Mouse (Mus musculus) MEL (cell line): ENCODE measurements around the gene Cyyr1. TPM values are rescaled to one million over a fixed set of nuclear protein-coding genes. Genes with fewer than 3 reads are reported as not detected.

Source experiments
- DNase-seq: peaks from one replicate; pipeline ENCODE4 v3.0.0; 2011; ENCODE audit warnings: low read depth, low spot score
- H3K27ac ChIP-seq: 2 replicates; pipeline ENCODE4 v1.5.1; 2012; ENCODE audit warnings: low read depth, mild to moderate bottlenecking, control low read depth, low read length, moderate library complexity; ENCODE audit not compliant: control insufficient read depth
- H3K27me3 ChIP-seq, 2 experiments: fragments of 150-350 bp in 1 of 2; sonication (generic) in 1 of 2; 2 replicates each; pipeline ENCODE4 v1.6.1; 2012; ENCODE audit warnings: low read length in 2 of 2, mild to moderate bottlenecking in 2 of 2, improper control_type of control experiment in 1 of 2, moderate library complexity in 1 of 2; ENCODE audit not compliant: insufficient read depth in 2 of 2, control insufficient read depth in 1 of 2
- H3K36me3 ChIP-seq, 2 experiments: 2 replicates each; pipeline ENCODE4 v1.6.1; 2012 to 2014; ENCODE audit warnings: low read length in 2 of 2, improper control_type of control experiment in 1 of 2, inconsistent platforms in 1 of 2, mild to moderate bottlenecking in 1 of 2; ENCODE audit not compliant: insufficient read depth in 2 of 2, control insufficient read depth in 1 of 2
- H3K4me1 ChIP-seq, 2 experiments: fragments of 150-350 bp in 1 of 2; sonication (generic) in 1 of 2; 2 replicates each; pipeline ENCODE4 v1.6.1; 2012; ENCODE audit warnings: low read length in 2 of 2, improper control_type of control experiment in 1 of 2, mild to moderate bottlenecking in 1 of 2; ENCODE audit not compliant: insufficient read depth in 2 of 2, control insufficient read depth in 1 of 2
- H3K4me3 ChIP-seq, 2 experiments: fragments of 150-350 bp in 1 of 2; sonication (generic) in 1 of 2; 2 replicates each; pipeline ENCODE4 v1.5.1; 2012; ENCODE audit warnings: low read depth in 2 of 2, low read length in 2 of 2, mild to moderate bottlenecking in 2 of 2, moderate library complexity in 2 of 2, control low read depth in 1 of 2, improper control_type of control experiment in 1 of 2; ENCODE audit not compliant: control insufficient read depth in 1 of 2, insufficient read depth in 1 of 2
- H3K79me2 ChIP-seq: 2 replicates; pipeline ENCODE4 v1.6.1; 2012; ENCODE audit warnings: mild to moderate bottlenecking, low read length, moderate library complexity; ENCODE audit not compliant: control insufficient read depth, poor library complexity, insufficient read depth
- H3K9ac ChIP-seq: 2 replicates; pipeline ENCODE4 v1.6.1; 2012; ENCODE audit warnings: low read depth, mild to moderate bottlenecking, control low read depth, low read length, moderate library complexity; ENCODE audit not compliant: control insufficient read depth, poor library complexity, severe bottlenecking
- H3K9me3 ChIP-seq: fragments of 150-350 bp; sonication (generic); replicated peaks from 2 replicates; pipeline ENCODE4 v1.6.1; 2012; ENCODE audit warnings: mild to moderate bottlenecking, low read length, improper control_type of control experiment, moderate library complexity; ENCODE audit not compliant: insufficient read depth
- CHD1 ChIP-seq: IDR thresholded peaks from 2 replicates; pipeline ENCODE4 v1.6.1; 2012; ENCODE audit warnings: low read depth, mild to moderate bottlenecking, inconsistent platforms, low read length, improper control_type of control experiment
- CHD2 ChIP-seq: IDR thresholded peaks from 2 replicates; pipeline ENCODE4 v1.6.1; 2011; ENCODE audit warnings: low read length, improper control_type of control experiment
- E2F4 ChIP-seq: IDR thresholded peaks from 2 replicates; pipeline ENCODE4 v1.6.1; 2011; ENCODE audit warnings: low read depth, low read length, improper control_type of control experiment, borderline replicate concordance
- ELF1 ChIP-seq: IDR thresholded peaks from 2 replicates; pipeline ENCODE4 v1.6.1; 2014; ENCODE audit warnings: low read depth, mild to moderate bottlenecking, inconsistent platforms, low read length, improper control_type of control experiment, moderate library complexity
- ETS1 ChIP-seq: IDR thresholded peaks from 2 replicates; pipeline ENCODE4 v1.6.1; 2012; ENCODE audit warnings: low read depth, mild to moderate bottlenecking, inconsistent platforms, low read length, improper control_type of control experiment, moderate library complexity
- GABPA ChIP-seq: IDR thresholded peaks from 2 replicates; pipeline ENCODE4 v1.6.1; 2012; ENCODE audit warnings: low read depth, mild to moderate bottlenecking, inconsistent platforms, low read length, improper control_type of control experiment, moderate library complexity
- HCFC1 ChIP-seq: IDR thresholded peaks from 2 replicates; pipeline ENCODE4 v1.6.1; 2012; ENCODE audit warnings: low read depth, mild to moderate bottlenecking, inconsistent platforms, low read length, improper control_type of control experiment, moderate library complexity
- MAFK ChIP-seq: IDR thresholded peaks from 2 replicates; pipeline ENCODE4 v1.6.1; 2011; ENCODE audit warnings: low read depth, mild to moderate bottlenecking, low read length, improper control_type of control experiment, borderline replicate concordance
- MAZ ChIP-seq: IDR thresholded peaks from 2 replicates; pipeline ENCODE4 v1.6.1; 2012; ENCODE audit warnings: low read depth, mild to moderate bottlenecking, inconsistent platforms, low read length, improper control_type of control experiment
- MEF2A ChIP-seq: IDR thresholded peaks from 2 replicates; pipeline ENCODE4 v1.6.1; 2014; ENCODE audit warnings: low read depth, mild to moderate bottlenecking, inconsistent platforms, low read length, improper control_type of control experiment; ENCODE audit not compliant: poor library complexity, insufficient replicate concordance, severe bottlenecking; ENCODE audit errors: extremely low read depth
- MXI1 ChIP-seq: IDR thresholded peaks from 2 replicates; pipeline ENCODE4 v1.6.1; 2011; ENCODE audit warnings: mild to moderate bottlenecking, low read depth, low read length, improper control_type of control experiment
- MYB ChIP-seq: IDR thresholded peaks from 2 replicates; pipeline ENCODE4 v1.6.1; 2011; ENCODE audit warnings: mild to moderate bottlenecking, low read depth, low read length, improper control_type of control experiment
- MYC ChIP-seq: IDR thresholded peaks from 2 replicates; pipeline ENCODE4 v1.6.1; 2011; ENCODE audit warnings: low read depth, mild to moderate bottlenecking, low read length, improper control_type of control experiment, moderate library complexity
- NELFE ChIP-seq: IDR thresholded peaks from 2 replicates; pipeline ENCODE4 v1.6.1; 2011; ENCODE audit warnings: low read depth, low read length, improper control_type of control experiment
- NRF1 ChIP-seq: IDR thresholded peaks from 2 replicates; pipeline ENCODE4 v1.6.1; 2014; ENCODE audit warnings: low read depth, mild to moderate bottlenecking, inconsistent platforms, low read length, improper control_type of control experiment, moderate library complexity; ENCODE audit not compliant: poor library complexity, insufficient read depth, severe bottlenecking
- POLR2AphosphoS2 ChIP-seq: IDR thresholded peaks from 2 replicates; pipeline ENCODE4 v1.6.1; 2011; ENCODE audit warnings: low read length, improper control_type of control experiment
- RAD21 ChIP-seq: IDR thresholded peaks from 2 replicates; pipeline ENCODE4 v1.6.1; 2011; ENCODE audit warnings: mild to moderate bottlenecking, low read depth, low read length, improper control_type of control experiment
- RCOR1 ChIP-seq: IDR thresholded peaks from 2 replicates; pipeline ENCODE4 v1.6.1; 2012; ENCODE audit warnings: low read depth, mild to moderate bottlenecking, inconsistent platforms, low read length, improper control_type of control experiment
- SIN3A ChIP-seq: IDR thresholded peaks from 2 replicates; pipeline ENCODE4 v1.6.1; 2012; ENCODE audit warnings: low read length, improper control_type of control experiment, inconsistent platforms
- SMC3 ChIP-seq: IDR thresholded peaks from 2 replicates; pipeline ENCODE4 v1.6.1; 2011; ENCODE audit warnings: low read depth, low read length, improper control_type of control experiment
- TAL1 ChIP-seq: IDR thresholded peaks from 2 replicates; pipeline ENCODE4 v1.6.1; 2012; ENCODE audit warnings: mild to moderate bottlenecking, inconsistent platforms, low read length, moderate library complexity, mixed read lengths
- TCF12 ChIP-seq: IDR thresholded peaks from 2 replicates; pipeline ENCODE4 v1.6.1; 2014; ENCODE audit warnings: low read depth, mild to moderate bottlenecking, inconsistent platforms, low read length, improper control_type of control experiment, moderate library complexity
- USF1 ChIP-seq: IDR thresholded peaks from 2 replicates; pipeline ENCODE4 v1.6.1; 2014; ENCODE audit warnings: low read depth, mild to moderate bottlenecking, inconsistent platforms, low read length, improper control_type of control experiment, moderate library complexity
- ZC3H11A ChIP-seq: IDR thresholded peaks from 2 replicates; pipeline ENCODE4 v1.6.1; 2012; ENCODE audit warnings: low read depth, mild to moderate bottlenecking, inconsistent platforms, low read length, improper control_type of control experiment
- ZMIZ1 ChIP-seq: IDR thresholded peaks from 2 replicates; pipeline ENCODE4 v1.6.1; 2012; ENCODE audit warnings: low read depth, mild to moderate bottlenecking, inconsistent platforms, low read length, improper control_type of control experiment, moderate library complexity
- ZNF384 ChIP-seq: IDR thresholded peaks from 2 replicates; pipeline ENCODE4 v1.6.1; 2012; ENCODE audit warnings: low read depth, mild to moderate bottlenecking, inconsistent platforms, low read length, improper control_type of control experiment
- polyA plus RNA-seq, 2 experiments: library from polyadenylated mRNA; stranded (reverse) in 1 of 2; unstranded in 1 of 2; fragments of >175 nt in 1 of 2; fragments of >200 nt in 1 of 2; gene quantifications; 2 replicates each; pipeline versions ENCODE4 v1.2.1 to v1.2.4; 2012; ENCODE audit warnings: low replicate concordance in 2 of 2, low read depth in 1 of 2; ENCODE audit not compliant: insufficient read length in 2 of 2, insufficient read depth in 1 of 2, missing spikeins in 1 of 2
- total RNA-seq: library from RNA; depleted of rRNA; stranded (reverse); fragments of 300-350 nt; gene quantifications from 2 replicates; pipeline ENCODE4 v1.2.3, GENCODE M21; 2012

The Cyyr1 gene
- total and polyA plus RNA-seq, 3 experiments: not detected

DNA sequence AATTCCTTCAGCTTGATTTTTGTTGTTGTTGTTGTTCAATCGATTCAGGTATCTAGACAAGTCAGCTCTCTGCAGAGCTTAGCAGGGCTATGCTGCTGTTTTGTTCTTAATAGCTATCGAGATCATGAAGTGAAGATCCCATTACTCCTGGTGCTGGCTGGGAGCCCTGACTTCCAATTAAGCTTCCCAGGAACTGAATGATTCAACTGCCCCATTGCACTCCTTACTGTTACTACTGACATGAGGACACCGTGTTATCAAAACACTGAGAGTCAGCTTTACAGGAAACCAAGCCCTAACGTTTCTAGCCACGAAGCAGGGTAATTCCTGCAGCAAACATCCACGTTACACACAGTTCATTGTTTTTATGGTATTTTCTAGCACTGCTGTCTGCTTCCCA is 6.7 kb downstream of the Cyyr1 start:
- Histone ChIP-seq H3K9me3 (no peaks in the 10 kb centered on the region), H3K9ac (no peak overlapping the region), H3K79me2 (no peaks in the 10 kb centered on the region), H3K4me1 (no peaks in the 10 kb centered on the region), H3K27ac (no peak overlapping the region), H3K4me3 (no peak overlapping the region), H3K27me3 (no peaks in the 10 kb centered on the region), H3K36me3 (no peaks in the 10 kb centered on the region)
- DNase-seq: no peak
- TF ChIP-seq MAZ (no peak), MAFK (no peak), ELF1 (no peak), MYC (no peak), ZC3H11A (no peak), USF1 (no peak), SMC3 (no peak), ZMIZ1 (no peak), E2F4 (no peak), TCF12 (no peak), MYB (no peak), ZNF384 (no peak), ETS1 (no peak), CHD1 (no peak), MEF2A (no peak), RAD21 (no peak), GABPA (no peak), CHD2 (no peak), HCFC1 (no peak)

- TF ChIP-seq ETS1 (no peak), MXI1 (no peak), CHD2 (no peak), ELF1 (no peak), CHD1 (no peak), MAFK (no peak), TAL1 (no peak), NRF1 (no peak), NELFE (no peak), RCOR1 (no peak), SIN3A (no peak), MYC (no peak), POLR2AphosphoS2 (no peak), SMC3 (no peak)
- TF ChIP-seq, all 39 proteins: peak for 0
- no peak overlapping the region for H3K27ac ChIP-seq
- H3K79me2 ChIP-seq: no peaks in the 10 kb centered on the region
- no peak for DNase-seq
- no peaks in the 10 kb centered on the region for H3K4me1 ChIP-seq
- no peaks in the 10 kb centered on the region for H3K9me3 ChIP-seq
- H3K27me3 ChIP-seq: no peaks in the 10 kb centered on the region
- no peak overlapping the region for H3K4me3 ChIP-seq
- H3K36me3 ChIP-seq: no peaks in the 10 kb centered on the region
- no peak overlapping the region for H3K9ac ChIP-seq
These were observed 11.4 kb downstream of the Cyyr1 start for GRCm38 (mm10) chr16:85541676-85542273.
